In the genomic region with DNA sequence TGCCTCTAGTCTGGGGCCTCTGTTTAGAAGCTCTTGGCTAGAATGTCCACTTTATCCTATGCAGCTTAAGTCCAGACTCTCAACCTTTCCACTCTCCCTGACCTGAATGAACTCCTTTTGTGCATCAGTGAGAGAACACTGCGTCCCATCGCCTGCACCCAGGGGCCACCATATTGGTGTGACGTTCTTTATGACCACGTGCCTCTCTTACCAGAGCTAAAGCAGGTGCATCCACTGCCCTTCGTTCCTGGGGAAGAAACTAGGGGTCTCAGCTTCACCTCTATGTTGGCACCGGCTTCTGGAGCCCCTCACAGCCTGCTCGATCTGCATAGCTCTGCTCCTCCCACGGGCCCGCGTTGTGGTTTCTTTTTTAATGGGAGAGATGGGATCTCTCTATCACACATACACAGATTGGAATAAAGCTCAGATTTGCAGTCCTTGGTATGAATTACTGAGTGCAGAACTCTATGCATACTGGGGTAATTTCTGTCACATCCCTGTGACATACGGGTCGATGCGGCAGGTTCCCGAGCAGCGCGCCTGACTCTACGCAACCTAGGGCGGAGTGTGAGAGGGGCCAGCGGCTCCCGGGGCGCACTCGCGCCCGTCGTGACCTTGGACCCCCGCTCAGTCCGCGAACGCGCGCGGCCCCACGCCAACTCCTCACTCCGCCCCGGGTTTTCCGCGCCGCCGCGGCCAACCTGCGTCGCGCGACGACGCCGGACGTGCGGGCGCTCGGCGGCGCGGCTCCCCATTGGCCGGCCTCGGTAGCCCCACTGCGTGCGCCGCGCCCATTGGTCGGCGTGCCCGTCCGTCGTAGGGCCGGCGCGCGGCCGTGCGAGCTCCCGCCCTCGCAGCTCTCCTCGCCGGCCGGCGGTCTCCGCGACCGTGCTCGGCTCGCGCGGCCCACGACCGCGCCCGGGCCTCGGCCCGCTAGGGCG, we compare ENCODE assay signal across 8 mouse cellular contexts. TPM values are rescaled to one million over a fixed set of nuclear protein-coding genes. Genes with fewer than 3 reads are reported as not detected.
DNase-seq lines count a peak whose midpoint lies in the region; ATAC-seq lines count a peak whose summit lies in the region.

A gene (plus strand): TSS at position 831 of the 941 bp plus-strand sequence.

- peaks cover 52% of the 10 kb centered on the region for H3K36me3 ChIP-seq in hindbrain, embryonic 10.5 days

- ATAC-seq in frontal cortex, adult (ENCODE audit: low TSS enrichment) = peak; percentile 93

- peak; percentile 33 for DNase-seq in MEL-GATA-1-ER (ENCODE audit: extremely low read depth, low read depth)
- DNase-seq in cerebellum, adult 8-10 months = peak; percentile 90
- DNase-seq in hindbrain, embryonic 10.5 days (ENCODE audit: low spot score) = peak; percentile 88
- peak; percentile 90 to 96 for DNase-seq in layer of hippocampus, postnatal 10 days (ENCODE audit: low spot score in 2 of 2)
- peak; percentile 95 for DNase-seq in lung, postnatal 10 days
- peak; percentile 93 for DNase-seq in ovary, postnatal 36 days (ENCODE audit: low spot score)
- DNase-seq in thymus, postnatal 25 days = peak; percentile 91

- H3K4me1 ChIP-seq in hindbrain, embryonic 10.5 days (replicated peaks) = peaks cover 25% of the 10 kb centered on the region

- H3K27ac ChIP-seq in hindbrain, embryonic 10.5 days = peak within 1 kb of the TSS; percentile 96

- H3K9me3 ChIP-seq in hindbrain, embryonic 10.5 days = no peaks in the 10 kb centered on the region

- 2% methylated on average over 91 of the region's 91 CpGs for WGBS in hindbrain, embryonic 10.5 days

- peak within 1 kb of the TSS; percentile 100 for H3K4me3 ChIP-seq in hindbrain, embryonic 10.5 days

- H3K27me3 ChIP-seq in hindbrain, embryonic 10.5 days (ENCODE audit: insufficient read depth, poor library complexity, severe bottlenecking) = no peaks in the 10 kb centered on the region

RNA-seq across cellular contexts. Expression of the gene that starts here (rescaled TPM):
- polyA plus RNA-seq in hindbrain, embryonic 10.5 days (2016; fragmentation: Nextera tagmentation; extraction: Ambion mirVana) = 8.8 and 10.2 TPM in 2 replicates
- total RNA-seq in layer of hippocampus, postnatal 10 days (2021) = 100 to 1,000 TPM in 1 of 2 experiments, 10 to 100 TPM in 1; 93.6 to 102 TPM

Comparison
In these comparisons a context has a peak if more than half of its experiments do, and no peak if none do; other contexts are left out.
1. Peak in every context shown above with its lines: DNase-seq, ATAC-seq, H3K4me3 ChIP-seq and H3K27ac ChIP-seq.
2. DNase-seq: peak in every context shown above with its lines; median percentile 95 in lung, postnatal 10 days; 93 in layer of hippocampus, postnatal 10 days; 93 in ovary, postnatal 36 days; 91 in thymus, postnatal 25 days; 90 in cerebellum, adult 8-10 months; 88 in hindbrain, embryonic 10.5 days; 33 in MEL-GATA-1-ER.